Mouse (Mus musculus) bone marrow, adult 2 months (tissue): ENCODE data around the gene Fam71a.

Source experiments
- CTCF ChIP-seq: fragments of 200-500 bp; IDR thresholded peaks from 2 replicates; pipeline ENCODE4 v1.5.1; 2011; ENCODE audit warnings: low read length, control low read depth; ENCODE audit not compliant: control insufficient read depth, insufficient read depth
- POLR2A ChIP-seq: fragments of 200-500 bp; IDR thresholded peaks from 2 replicates; pipeline ENCODE4 v1.6.1; 2011; ENCODE audit warnings: low read depth, mild to moderate bottlenecking, control low read depth, low read length, borderline replicate concordance; ENCODE audit not compliant: control insufficient read depth

- no peak for TF ChIP-seq POLR2A
- TF ChIP-seq CTCF, result no peak
Measured at GRCm38 (mm10) chr1:191205791-191206190, 41.2 kb upstream of the Fam71a start.
